Mouse (Mus musculus) midbrain, embryonic 10.5 days (tissue): ENCODE measurements around the gene Ercc2. TPM values are rescaled to one million over a fixed set of nuclear protein-coding genes. Genes with fewer than 3 reads are reported as not detected.

ENCODE experiments used
- DNase-seq: peaks from one replicate; pipeline ENCODE4 v3.0.0-alpha.2; 2017; ENCODE audit warnings: low spot score
- H3K27ac ChIP-seq: fragments of 300-500 bp; sonication (generic); replicated peaks from 2 replicates; pipeline ENCODE4 v1.5.1; 2016; ENCODE audit warnings: mild to moderate bottlenecking
- H3K27me3 ChIP-seq: fragments of 300-500 bp; sonication (generic); 2 replicates; pipeline ENCODE4 v1.6.1; 2016; ENCODE audit warnings: low read depth, mild to moderate bottlenecking; ENCODE audit not compliant: poor library complexity, severe bottlenecking
- H3K36me3 ChIP-seq: fragments of 300-500 bp; sonication (generic); 2 replicates; pipeline ENCODE4 v1.6.1; 2016; ENCODE audit warnings: mild to moderate bottlenecking, moderate library complexity
- H3K4me1 ChIP-seq: fragments of 300-500 bp; sonication (generic); 2 replicates; pipeline ENCODE4 v1.6.1; 2016
- H3K4me3 ChIP-seq: fragments of 300-500 bp; sonication (generic); 2 replicates; pipeline ENCODE4 v1.5.1; 2016; ENCODE audit warnings: mild to moderate bottlenecking, moderate library complexity
- H3K9me3 ChIP-seq: fragments of 300-500 bp; sonication (generic); replicated peaks from 2 replicates; pipeline ENCODE4 v1.6.1; 2016; ENCODE audit warnings: mild to moderate bottlenecking
- WGBS: fragments of 180-500 bp; shearing (Covaris S2); methylation state at CpG from one replicate; pipeline ENCODE4 v1.1.7; 2016; 5-methylcytosine and 5-hydroxymethylcytosine counted together
- polyA plus RNA-seq: library from polyadenylated mRNA; unstranded; fragments of >200 nt; fragmentation: Nextera tagmentation; extraction: Ambion mirVana; gene quantifications from 2 replicates; pipeline ENCODE4 v1.2.1, GENCODE M21; 2016

Ercc2 gene
- polyA plus RNA-seq, 1 experiment from 2014 or later, result 27.7 TPM

- H3K27me3 ChIP-seq, result peaks cover 21% of the 10 kb centered on the region; the same call in 1 of the 2 replicates
- no peak for DNase-seq
- H3K4me1 ChIP-seq, result peaks cover 62% of the 10 kb centered on the region
- H3K4me3 ChIP-seq, result peak overlapping the region; percentile 87
- WGBS, result 29% methylated on average over 4 of the region's 4 CpGs
- H3K36me3 ChIP-seq, result peaks cover 8% of the 10 kb centered on the region
- H3K9me3 ChIP-seq, result no peaks in the 10 kb centered on the region
- H3K27ac ChIP-seq, result peak overlapping the region; percentile 77
These were observed 19.5 kb upstream of the Ercc2 start for GRCm38 (mm10) chr7:19362276-19362675.

DNA sequence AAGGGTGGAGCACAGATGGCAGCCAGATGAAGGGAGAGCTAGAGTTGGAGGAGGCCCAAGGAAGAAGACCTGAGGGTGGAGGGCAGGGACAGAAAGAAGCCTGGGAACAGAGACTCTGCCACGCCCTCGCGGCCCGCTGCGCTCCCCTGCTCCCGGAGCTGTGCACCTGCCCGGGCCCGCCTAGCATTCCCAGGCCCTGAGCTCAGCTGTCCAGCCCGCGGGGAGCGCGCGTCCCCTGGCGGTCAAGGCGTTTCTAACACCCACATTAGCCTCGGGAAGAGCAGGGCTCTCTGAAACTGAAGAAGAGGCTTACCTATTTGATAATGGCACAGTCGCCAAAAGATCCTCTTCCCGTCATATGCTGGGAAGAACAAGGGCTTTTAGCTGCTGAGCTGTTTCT, 17.9 kb upstream of the Ercc2 start:
- H3K36me3 ChIP-seq, result no peaks in the 10 kb centered on the region
- peaks cover 53% of the 10 kb centered on the region for H3K4me1 ChIP-seq
- no peaks in the 10 kb centered on the region for H3K9me3 ChIP-seq
- H3K27ac ChIP-seq, result peak overlapping the region; percentile 57; the same call in 1 of the 2 replicates
- peaks cover 29% of the 10 kb centered on the region for H3K27me3 ChIP-seq
- WGBS, result 5% methylated on average over 18 of the region's 18 CpGs
- peak; percentile 75 for DNase-seq
- H3K4me3 ChIP-seq, result peak overlapping the region; percentile 29; the same call in 1 of the 2 replicates

GRCm38 (mm10) chr7:19365376-19365775, 16.4 kb upstream of the Ercc2 start:
- Histone ChIP-seq H3K36me3 (0 out of 2 replicates have a peak, but pooled peaks cover 2% of the 10 kb centered on the region), H3K4me3 (no peak overlapping the region), H3K27ac (no peak overlapping the region), H3K9me3 (no peaks in the 10 kb centered on the region), H3K27me3 (peaks cover 44% of the 10 kb centered on the region), H3K4me1 (peaks cover 54% of the 10 kb centered on the region)
- no peak for DNase-seq
- 83% methylated on average over 4 of the region's 4 CpGs for WGBS

- H3K27me3 ChIP-seq, result peaks cover 35% of the 10 kb centered on the region
- no peak overlapping the region for H3K27ac ChIP-seq
- 24% methylated on average over 16 of the region's 16 CpGs for WGBS
- no peaks in the 10 kb centered on the region for H3K9me3 ChIP-seq
- peaks cover 24% of the 10 kb centered on the region for H3K4me1 ChIP-seq
- peaks cover 22% of the 10 kb centered on the region for H3K36me3 ChIP-seq
- peak; percentile 37 for DNase-seq
- H3K4me3 ChIP-seq, result no peak overlapping the region
These were observed 13.4 kb upstream of the Ercc2 start for GRCm38 (mm10) chr7:19368380-19368779.

DNA sequence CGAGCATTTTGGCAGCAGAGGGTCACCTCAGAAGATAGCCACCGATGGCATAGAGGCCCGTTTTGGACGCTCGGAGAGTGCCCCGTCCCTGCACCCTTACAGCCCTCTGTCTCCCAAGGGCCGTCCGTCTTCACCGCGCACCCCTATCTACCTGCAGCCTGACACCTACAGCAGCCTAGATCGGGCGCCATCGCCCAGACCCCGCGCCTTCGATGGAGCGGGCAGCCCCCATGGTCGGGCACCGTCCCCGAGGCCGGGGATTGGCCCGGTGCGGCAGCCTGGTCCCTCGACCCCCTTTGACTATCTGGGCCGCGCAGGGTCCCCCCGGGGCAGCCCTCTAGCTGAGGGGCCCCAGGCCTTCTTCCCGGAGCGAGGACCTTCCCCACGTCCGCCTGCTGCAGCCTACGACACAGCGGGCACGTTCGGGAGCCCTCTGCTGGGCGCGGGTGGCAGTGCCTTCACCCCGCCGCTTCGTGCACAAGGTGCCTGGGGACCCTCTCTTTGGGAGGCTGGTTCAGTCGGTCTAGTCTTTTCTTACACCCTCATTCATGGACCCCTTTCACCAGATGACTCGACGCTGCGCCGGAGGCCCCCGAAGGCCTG, 11.9 kb upstream of the Ercc2 start:
- Histone ChIP-seq H3K4me1 (peaks cover 15% of the 10 kb centered on the region), H3K27ac (peak overlapping the region; percentile 83)

DNA sequence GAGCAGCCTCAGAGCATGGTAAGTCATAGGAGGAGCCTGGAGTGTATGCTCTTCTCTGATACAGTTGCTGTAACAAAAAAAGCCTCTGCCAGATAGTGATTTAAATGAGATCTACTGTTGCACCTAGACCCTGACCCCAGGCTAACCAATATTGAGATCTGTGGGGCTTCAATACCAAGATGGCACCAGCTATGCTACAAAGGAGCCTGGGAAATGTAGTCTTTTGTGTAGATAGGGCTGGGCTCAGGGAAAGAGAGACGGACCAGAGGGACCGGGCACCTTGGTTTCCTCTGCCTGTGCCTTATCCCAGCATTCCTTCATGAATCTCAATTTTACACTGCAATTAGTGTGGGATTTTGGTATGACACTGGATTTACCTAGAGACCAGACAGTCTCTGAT, 8.4 kb upstream of the Ercc2 start:
- WGBS, result 90% methylated on average over 2 of the region's 2 CpGs
- Histone ChIP-seq H3K4me3 (no peak overlapping the region), H3K36me3 (peaks cover 54% of the 10 kb centered on the region), H3K4me1 (peaks cover 14% of the 10 kb centered on the region), H3K27ac (no peak overlapping the region), H3K9me3 (no peaks in the 10 kb centered on the region), H3K27me3 (peaks cover 24% of the 10 kb centered on the region)
- DNase-seq, result no peak

More for the DNA sequence above, 11.9 kb upstream of the Ercc2 start:
- Histone ChIP-seq H3K36me3 (peaks cover 30% of the 10 kb centered on the region), H3K9me3 (no peaks in the 10 kb centered on the region), H3K4me3 (peak overlapping the region; percentile 59), H3K27me3 (peaks cover 27% of the 10 kb centered on the region)
- whole genome bisulfite sequencing, result 13% methylated on average over 46 of the region's 46 CpGs
- DNase-seq, result peak; percentile 78

DNA sequence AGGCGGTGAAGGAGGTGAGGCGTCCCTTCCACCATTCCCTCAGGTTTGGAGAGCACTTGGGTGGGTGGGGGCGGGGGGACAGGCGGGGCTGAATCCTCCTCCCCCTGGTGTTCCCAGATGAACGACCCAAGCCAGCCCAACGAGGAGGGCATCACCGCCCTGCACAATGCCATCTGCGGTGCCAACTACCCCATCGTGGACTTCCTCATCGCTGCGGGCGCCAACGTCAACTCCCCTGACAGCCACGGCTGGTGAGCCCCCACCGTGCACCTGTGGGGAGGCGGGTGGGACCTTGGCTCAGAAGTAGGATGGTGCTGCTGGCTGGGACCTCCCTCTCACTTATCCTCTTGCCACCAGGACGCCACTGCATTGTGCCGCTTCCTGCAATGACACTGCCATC, 6.4 kb upstream of the Ercc2 start:
- DNase-seq, result no peak
- Histone ChIP-seq H3K9me3 (no peaks in the 10 kb centered on the region), H3K27me3 (peaks cover 4% of the 10 kb centered on the region; the same call in 1 of the 2 replicates), H3K27ac (no peak overlapping the region), H3K4me3 (no peak overlapping the region), H3K36me3 (peaks cover 57% of the 10 kb centered on the region), H3K4me1 (0 out of 2 replicates have a peak, but pooled peaks cover under 1% of the 10 kb centered on the region)
- 76% methylated on average over 18 of the region's 18 CpGs for WGBS

- H3K27ac ChIP-seq, result no peak overlapping the region
- no peaks in the 10 kb centered on the region for H3K27me3 ChIP-seq
- no peak for DNase-seq
- no peaks in the 10 kb centered on the region for H3K4me1 ChIP-seq
- H3K36me3 ChIP-seq, result peaks cover 51% of the 10 kb centered on the region
- no peak overlapping the region for H3K4me3 ChIP-seq
- H3K9me3 ChIP-seq, result no peaks in the 10 kb centered on the region
- WGBS, result 88% methylated on average over 4 of the region's 4 CpGs
These were observed 5.8 kb upstream of the Ercc2 start for GRCm38 (mm10) chr7:19376019-19376418.

- no peak for DNase-seq
- H3K27me3 ChIP-seq, result no peaks in the 10 kb centered on the region
- no peaks in the 10 kb centered on the region for H3K9me3 ChIP-seq
- H3K4me1 ChIP-seq, result peaks cover 9% of the 10 kb centered on the region
- H3K36me3 ChIP-seq, result peaks cover 39% of the 10 kb centered on the region
- H3K4me3 ChIP-seq, result no peak overlapping the region
- H3K27ac ChIP-seq, result no peak overlapping the region
- WGBS, result 63% methylated on average over 8 of the region's 8 CpGs
These were observed 3.8 kb upstream of the Ercc2 start for GRCm38 (mm10) chr7:19378049-19378448.

DNA sequence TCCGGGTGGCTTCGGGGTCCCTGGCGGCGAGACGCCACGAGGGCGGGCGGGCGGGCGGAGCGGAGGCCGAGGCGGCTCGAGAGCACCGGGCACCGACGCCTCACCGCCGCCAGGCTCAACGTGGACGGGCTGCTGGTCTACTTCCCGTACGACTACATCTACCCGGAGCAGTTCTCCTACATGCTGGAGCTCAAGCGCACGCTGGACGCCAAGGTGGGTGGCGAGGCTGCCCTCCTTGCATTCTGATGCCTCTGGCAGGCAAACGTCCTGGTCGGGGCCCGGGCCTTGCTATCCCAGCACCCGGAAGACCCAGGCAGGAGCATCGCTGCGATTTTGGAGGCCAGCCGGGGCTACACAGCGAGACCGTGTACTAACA, 344 bp downstream of the Ercc2 start:
- H3K9me3 ChIP-seq, result no peaks in the 10 kb centered on the region
- H3K4me3 ChIP-seq, result peak overlapping the region; percentile 91
- under 1% methylated on average over 28 of the region's 37 CpGs for WGBS
- peak overlapping the region; percentile 83 for H3K27ac ChIP-seq
- no peak for DNase-seq
- H3K27me3 ChIP-seq, result no peaks in the 10 kb centered on the region
- H3K4me1 ChIP-seq, result peaks cover 19% of the 10 kb centered on the region
- H3K36me3 ChIP-seq, result peaks cover 50% of the 10 kb centered on the region

DNA sequence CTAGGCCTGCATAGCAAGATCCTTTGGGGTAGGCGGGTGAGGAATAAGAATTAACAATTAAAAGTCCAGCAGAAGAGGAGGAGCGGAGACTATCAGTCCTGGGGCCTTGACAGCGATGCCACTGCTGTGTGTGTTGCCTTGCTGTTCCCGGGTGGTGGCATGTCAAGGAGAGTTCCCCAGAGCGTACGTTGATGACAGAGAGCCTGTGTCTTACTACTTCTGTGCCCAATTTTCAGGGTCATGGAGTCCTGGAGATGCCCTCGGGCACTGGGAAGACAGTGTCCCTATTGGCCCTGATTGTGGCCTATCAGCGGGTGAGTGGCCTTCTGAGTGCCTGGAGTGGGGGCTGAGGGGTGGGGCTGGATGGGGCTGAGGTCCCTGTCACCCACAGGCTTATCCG, 1.9 kb downstream of the Ercc2 start:
- H3K36me3 ChIP-seq, result peaks cover 59% of the 10 kb centered on the region
- H3K4me3 ChIP-seq, result peak overlapping the region; percentile 91

DNA sequence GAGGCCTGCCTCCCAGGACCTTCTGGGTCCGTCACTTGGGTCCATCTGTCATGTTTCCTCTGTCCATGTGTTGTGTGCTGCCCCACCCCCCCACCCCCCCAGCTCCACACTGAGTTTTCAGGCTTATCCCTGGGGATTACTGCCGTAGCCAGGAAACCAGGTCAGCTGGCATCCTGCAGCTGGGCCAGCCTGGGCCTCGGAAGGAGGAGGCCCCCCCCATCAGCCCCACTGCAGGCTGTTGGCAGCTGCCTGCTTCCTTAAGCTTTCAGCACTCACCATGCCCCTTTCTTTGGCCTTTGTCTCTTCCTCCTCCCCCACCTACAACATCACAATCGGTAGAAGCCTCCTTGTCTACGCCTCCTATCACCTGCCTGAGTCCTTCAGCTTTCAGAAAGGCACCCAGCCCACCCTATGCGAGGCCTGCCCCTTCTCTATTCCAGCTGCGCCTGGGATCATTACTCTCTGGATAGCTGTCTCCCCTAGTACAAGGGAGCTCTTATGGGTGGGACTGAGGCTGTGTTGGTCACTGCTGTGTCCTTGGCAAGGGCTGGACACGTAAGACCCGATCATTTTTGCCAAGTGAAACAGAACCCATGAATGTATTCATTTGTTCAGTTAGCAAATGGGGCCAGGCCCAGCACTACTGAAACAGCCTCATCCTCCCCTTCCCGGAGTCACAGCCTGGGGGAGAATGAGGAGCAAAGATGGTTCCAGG, 7.0 kb downstream of the Ercc2 start:
- Histone ChIP-seq H3K9me3 (no peaks in the 10 kb centered on the region), H3K27me3 (no peaks in the 10 kb centered on the region), H3K4me1 (peaks cover 19% of the 10 kb centered on the region), H3K4me3 (peak overlapping the region; percentile 10; the same call in 1 of the 2 replicates), H3K36me3 (peaks cover 100% of the 10 kb centered on the region), H3K27ac (peak overlapping the region; percentile 79)
- no peak for DNase-seq
- WGBS, result 70% methylated on average over 10 of the region's 10 CpGs

More for the DNA sequence above, 1.9 kb downstream of the Ercc2 start:
- DNase-seq, result no peak
- H3K9me3 ChIP-seq, result no peaks in the 10 kb centered on the region
- no peak overlapping the region for H3K27ac ChIP-seq
- H3K4me1 ChIP-seq, result peaks cover 28% of the 10 kb centered on the region
- no peaks in the 10 kb centered on the region for H3K27me3 ChIP-seq
- WGBS, result 90% methylated on average over 9 of the region's 9 CpGs

DNA sequence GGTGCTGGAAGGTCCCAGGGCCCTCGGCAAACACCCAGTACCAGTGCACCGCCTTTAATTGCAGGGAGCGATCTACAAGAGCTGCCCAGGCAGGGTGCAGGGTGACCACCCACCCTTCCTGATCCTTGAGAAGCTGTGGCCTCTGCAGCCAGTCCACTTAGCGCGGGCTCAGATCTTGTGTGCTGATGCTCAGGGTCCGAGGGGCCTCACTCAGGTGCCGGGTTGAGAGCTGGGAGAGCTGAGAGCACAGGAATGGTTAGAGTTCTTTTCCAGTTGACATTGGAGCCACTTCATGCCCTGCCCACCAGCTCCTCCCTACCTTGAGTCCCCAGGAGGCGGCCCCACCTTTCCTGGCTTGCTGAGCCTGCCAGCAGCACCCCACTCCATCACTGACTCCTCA, 12.7 kb downstream of the Ercc2 start:
- peaks cover 65% of the 10 kb centered on the region for H3K36me3 ChIP-seq
- no peak for DNase-seq
- peaks cover 5% of the 10 kb centered on the region for H3K4me1 ChIP-seq
- H3K4me3 ChIP-seq, result no peak overlapping the region; the same call in 1 of the 2 replicates
- peaks cover 15% of the 10 kb centered on the region for H3K27me3 ChIP-seq
- no peak overlapping the region for H3K27ac ChIP-seq
- no peaks in the 10 kb centered on the region for H3K9me3 ChIP-seq
- 93% methylated on average over 8 of the region's 8 CpGs for WGBS
